Mouse (Mus musculus): ENCODE measurements around the gene Gm3336.

- no peak for TF ChIP-seq CTCF (IDR thresholded peaks at IDR 0.05; ENCODE audit: low read depth)
- no peak for TF ChIP-seq EP300 (IDR thresholded peaks at IDR 0.05; ENCODE audit: low read depth)
Observed at GRCm38 (mm10) chr8:70737705-70738104, 19.4 kb downstream of the Gm3336 start.
